Mouse (Mus musculus) cortical plate, adult 2 months (tissue): ENCODE measurements at regions not wholly inside any gene's neighbourhood (a gene's known extent, or its start where the extent isn't known, plus 50 kb on each side); places are given as distances from the start of the nearest gene placed in this dataset.

Experiments used
- H3K27ac ChIP-seq: fragments of 200-500 bp; 2 replicates; pipeline ENCODE4 v1.5.1; 2012; ENCODE audit warnings: low read length, control low read depth, inconsistent platforms; ENCODE audit not compliant: insufficient read depth
- H3K4me1 ChIP-seq: fragments of 200-500 bp; 2 replicates; pipeline ENCODE4 v1.6.1; 2011; ENCODE audit warnings: low read length; ENCODE audit not compliant: control insufficient read depth, insufficient read depth
- H3K4me3 ChIP-seq: fragments of 200-500 bp; 2 replicates; pipeline ENCODE4 v1.5.1; 2011; ENCODE audit warnings: mild to moderate bottlenecking, low read length, control low read depth; ENCODE audit not compliant: insufficient read depth
- CTCF ChIP-seq: fragments of 200-500 bp; IDR thresholded peaks from 2 replicates; pipeline ENCODE4 v1.5.1; 2011; ENCODE audit warnings: mild to moderate bottlenecking, control low read depth, low read length; ENCODE audit not compliant: insufficient read depth; ENCODE audit errors: extremely low read depth
- POLR2A ChIP-seq: fragments of 200-500 bp; IDR thresholded peaks from 2 replicates; pipeline ENCODE4 v1.6.1; 2011; ENCODE audit warnings: mild to moderate bottlenecking, low read length, control low read depth; ENCODE audit not compliant: insufficient read depth; ENCODE audit errors: extremely low read depth

GRCm38 (mm10) chr13:90679162-90680010 lies 225.8 kb downstream of the Atp6ap1l start:
- no peak for TF ChIP-seq POLR2A
- TF ChIP-seq CTCF: no peak

GRCm38 (mm10) chr13:90673823-90674222 lies 231.3 kb downstream of the Atp6ap1l start:
- TF ChIP-seq POLR2A: no peak
- TF ChIP-seq CTCF: no peak
- Histone ChIP-seq H3K27ac (no peak overlapping the region), H3K4me3 (no peak overlapping the region), H3K4me1 (no peaks in the 10 kb centered on the region)

More at GRCm38 (mm10) chr13:90679162-90680010, 225.8 kb downstream of the Atp6ap1l start:
- no peak overlapping the region for H3K4me3 ChIP-seq
- no peaks in the 10 kb centered on the region for H3K4me1 ChIP-seq
- no peak overlapping the region for H3K27ac ChIP-seq

- H3K27ac ChIP-seq: no peak overlapping the region
- TF ChIP-seq CTCF (no peak), POLR2A (no peak)
- no peak overlapping the region for H3K4me3 ChIP-seq
- no peaks in the 10 kb centered on the region for H3K4me1 ChIP-seq
These were observed 232.1 kb downstream of the Atp6ap1l start for GRCm38 (mm10) chr13:90673079-90673478.

- no peaks in the 10 kb centered on the region for H3K4me1 ChIP-seq
- no peak for TF ChIP-seq CTCF
- no peak for TF ChIP-seq POLR2A
- no peak overlapping the region for H3K4me3 ChIP-seq
- no peak overlapping the region for H3K27ac ChIP-seq
These were observed 243.5 kb downstream of the Atp6ap1l start for GRCm38 (mm10) chr13:90661567-90662141.

- Histone ChIP-seq H3K27ac (no peak overlapping the region), H3K4me3 (no peak overlapping the region), H3K4me1 (no peaks in the 10 kb centered on the region)
- no peak for TF ChIP-seq CTCF
- TF ChIP-seq POLR2A: no peak
These were observed 244.2 kb downstream of the Atp6ap1l start for GRCm38 (mm10) chr13:90660950-90661349.

GRCm38 (mm10) chr13:90659087-90659486 lies 246.1 kb downstream of the Atp6ap1l start:
- Histone ChIP-seq H3K27ac (no peak overlapping the region), H3K4me1 (no peaks in the 10 kb centered on the region), H3K4me3 (no peak overlapping the region)
- TF ChIP-seq POLR2A: no peak
- no peak for TF ChIP-seq CTCF

- Histone ChIP-seq H3K27ac (no peak overlapping the region), H3K4me3 (no peak overlapping the region), H3K4me1 (no peaks in the 10 kb centered on the region)
- TF ChIP-seq CTCF (no peak), POLR2A (no peak)
These were observed 258.8 kb downstream of the Atp6ap1l start for GRCm38 (mm10) chr13:90646356-90646755.

GRCm38 (mm10) chr13:90644216-90644615 lies 260.9 kb downstream of the Atp6ap1l start:
- TF ChIP-seq CTCF (no peak), POLR2A (no peak)
- Histone ChIP-seq H3K4me1 (no peaks in the 10 kb centered on the region), H3K27ac (no peak overlapping the region), H3K4me3 (no peak overlapping the region)

GRCm38 (mm10) chr13:90643575-90644215 lies 261.5 kb downstream of the Atp6ap1l start:
- Histone ChIP-seq H3K4me1 (no peaks in the 10 kb centered on the region), H3K27ac (no peak overlapping the region), H3K4me3 (no peak overlapping the region)
- TF ChIP-seq CTCF: no peak
- TF ChIP-seq POLR2A: no peak

GRCm38 (mm10) chr13:90643109-90643508 lies 262.0 kb downstream of the Atp6ap1l start:
- TF ChIP-seq CTCF (no peak), POLR2A (no peak)
- Histone ChIP-seq H3K27ac (no peak overlapping the region), H3K4me3 (no peak overlapping the region), H3K4me1 (no peaks in the 10 kb centered on the region)
